Mouse (Mus musculus) hematopoietic stem cell, adult 5-6 weeks (primary cell): ENCODE measurements at regions not wholly inside any gene's neighbourhood (a gene's known extent, or its start where the extent isn't known, plus 50 kb on each side); places are given as distances from the start of the nearest gene placed in this dataset.

Experiments used
- ATAC-seq, 2 experiments: fragments of 125-278 bp in 1 of 2; replicated peaks in 1 of 2; 2 replicates each; pipeline ENCODE4 v1.8.0; 2016 to 2017; ENCODE audit warnings: inconsistent platforms in 2 of 2, mild to moderate bottlenecking in 2 of 2, moderate number of reproducible peaks in 2 of 2, low read depth in 1 of 2, moderate TSS enrichment in 1 of 2; ENCODE audit not compliant: low FRiP score in 2 of 2, poor library complexity in 2 of 2, severe bottlenecking in 2 of 2, insufficient read depth in 1 of 2, low TSS enrichment in 1 of 2

DNA sequence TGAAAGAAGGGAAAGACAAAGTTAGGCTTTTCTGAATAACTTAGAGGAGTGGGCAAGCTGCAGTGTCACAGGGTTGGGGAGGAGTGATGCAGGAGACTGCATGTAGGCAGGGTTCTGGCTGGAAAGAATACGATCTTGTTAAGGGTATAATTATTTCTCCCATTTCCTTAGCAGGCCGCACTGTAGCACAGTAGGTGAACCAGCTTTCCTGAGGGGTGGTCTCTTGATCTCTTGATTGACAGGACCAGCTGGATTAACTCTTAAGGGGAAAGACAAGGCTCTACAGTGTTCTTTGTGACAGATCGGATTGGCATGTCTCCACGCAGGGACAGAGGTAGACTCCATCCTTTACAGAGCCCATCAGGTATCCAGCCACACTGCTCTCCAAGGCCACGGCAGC is 54.5 kb upstream of the Meis1 start:
- ATAC-seq, result no peak

DNA sequence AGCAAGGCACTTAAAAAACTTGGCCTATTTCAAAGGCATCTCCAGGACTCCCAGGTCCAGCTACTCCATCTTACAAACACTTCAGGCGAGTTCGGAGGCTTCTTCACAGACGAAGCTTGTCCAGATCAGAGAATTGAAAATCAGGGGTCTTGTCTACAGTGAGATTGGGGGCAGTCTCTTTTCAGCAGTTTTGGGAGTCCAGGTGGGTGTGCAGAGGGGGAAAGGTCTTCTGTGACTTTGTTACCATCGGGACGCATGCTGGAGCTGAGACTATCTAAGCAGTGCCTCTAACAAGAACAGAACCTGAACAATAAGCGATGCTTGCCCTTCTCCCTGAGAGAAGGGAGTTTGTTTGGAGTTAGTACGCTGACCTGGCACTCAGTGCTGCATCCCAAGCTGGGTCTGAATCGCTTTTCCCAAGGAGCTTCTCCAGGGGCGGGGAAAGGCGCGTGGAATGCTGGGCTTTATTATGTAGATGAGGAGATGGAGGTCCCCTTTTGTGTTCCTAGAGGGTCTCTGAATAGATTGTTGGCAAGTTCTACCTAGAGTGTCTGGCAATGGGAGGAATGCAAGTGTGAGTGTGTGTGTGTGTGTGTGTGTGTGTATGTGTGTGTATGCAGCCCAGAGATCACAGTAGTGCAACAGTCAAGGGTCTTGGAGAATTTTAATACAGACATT is 55.2 kb upstream of the Meis1 start:
- ATAC-seq, result no peak

DNA sequence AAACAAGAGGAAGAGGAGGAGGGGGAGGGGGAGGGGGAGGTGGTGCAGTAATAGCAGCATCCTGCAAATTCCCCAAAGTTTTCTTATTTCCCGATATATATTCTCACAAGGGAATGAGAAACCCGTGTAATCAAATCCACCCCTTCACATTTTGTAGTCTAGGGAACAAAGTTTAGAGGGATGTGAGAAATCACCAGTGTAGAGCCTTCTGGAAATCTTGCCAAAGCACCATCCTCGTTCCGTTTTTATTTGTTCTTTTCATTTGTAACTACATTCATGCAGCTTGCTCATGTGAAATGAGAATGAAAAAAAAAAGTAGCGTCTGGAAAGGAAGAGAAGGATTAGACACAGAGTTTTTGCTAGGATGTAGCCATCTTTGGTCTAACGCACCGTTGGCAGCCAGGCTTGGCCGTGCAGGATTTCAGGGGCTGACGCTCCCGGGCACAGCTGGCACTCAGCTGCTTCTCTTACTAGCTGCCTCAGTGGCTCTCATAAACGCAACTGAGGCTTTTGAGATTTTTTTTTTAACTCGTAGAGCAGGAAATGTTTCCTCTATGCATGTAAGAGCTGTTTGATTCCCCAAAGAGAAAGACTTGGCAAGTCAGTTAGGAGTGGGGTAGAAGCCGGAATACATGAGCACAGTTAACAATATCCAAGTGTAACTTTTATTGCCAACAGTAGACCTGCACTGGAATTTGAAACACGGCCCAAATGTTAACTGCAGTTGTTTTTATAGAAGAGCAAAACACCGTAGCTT is 72.5 kb upstream of the Meis1 start:
- ATAC-seq, result no peak

DNA sequence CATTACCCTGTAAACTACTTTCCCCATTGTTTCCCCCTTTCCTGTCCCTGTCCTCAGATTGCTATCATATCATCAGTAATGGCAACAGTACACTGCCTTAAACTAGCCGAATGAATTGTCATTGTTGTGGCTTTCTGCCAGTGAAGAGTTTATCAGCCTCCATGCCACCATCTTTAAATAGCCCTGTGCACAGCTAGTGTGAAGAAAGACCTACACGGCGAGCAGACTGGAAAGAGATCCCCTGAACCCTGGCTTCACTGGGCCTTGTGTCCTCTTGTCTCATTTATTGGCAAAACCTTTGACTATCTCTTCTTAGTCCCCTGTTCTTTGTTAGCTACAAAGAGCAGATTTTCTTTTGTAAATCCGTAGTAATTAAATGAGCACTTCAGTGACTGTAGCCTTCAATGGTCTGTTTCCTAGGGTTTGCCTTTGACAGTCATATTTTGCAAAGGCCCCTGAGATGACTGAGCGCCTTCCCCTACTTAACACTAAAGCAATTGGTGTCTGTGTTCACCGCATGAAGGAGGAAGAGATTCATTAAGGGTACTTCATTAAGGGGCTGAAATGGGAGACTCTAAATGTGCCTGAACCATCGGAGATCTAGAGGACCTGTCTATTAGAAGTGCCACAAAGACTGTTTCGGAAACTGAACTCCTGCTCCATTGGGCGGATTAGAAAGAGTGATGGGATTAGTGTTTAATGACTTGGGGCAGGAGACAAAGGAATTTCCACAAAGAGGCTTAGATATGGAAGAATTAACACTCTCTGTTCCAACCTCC is 74.4 kb upstream of the Meis1 start:
- ATAC-seq, result no peak

DNA sequence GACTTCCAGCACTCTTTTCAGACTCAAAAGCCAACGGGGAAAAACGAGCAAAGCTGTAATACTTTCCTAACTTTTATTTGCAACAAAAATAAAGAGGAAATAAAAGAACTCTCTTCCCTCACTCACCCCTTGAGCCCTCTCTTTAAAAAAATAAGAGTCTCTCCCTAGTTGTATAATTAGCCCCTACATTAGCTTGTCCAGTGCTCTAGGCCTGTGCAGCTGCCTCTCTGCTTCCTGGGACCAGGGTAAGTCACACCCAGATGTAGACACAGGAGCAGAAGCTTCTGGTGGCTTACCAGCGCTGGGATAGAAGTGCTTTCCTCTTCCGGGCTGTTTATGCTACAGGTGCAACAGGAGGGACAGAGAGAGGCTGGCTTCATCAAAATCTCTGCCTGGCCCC is 75.0 kb upstream of the Meis1 start:
- ATAC-seq, result no peak

DNA sequence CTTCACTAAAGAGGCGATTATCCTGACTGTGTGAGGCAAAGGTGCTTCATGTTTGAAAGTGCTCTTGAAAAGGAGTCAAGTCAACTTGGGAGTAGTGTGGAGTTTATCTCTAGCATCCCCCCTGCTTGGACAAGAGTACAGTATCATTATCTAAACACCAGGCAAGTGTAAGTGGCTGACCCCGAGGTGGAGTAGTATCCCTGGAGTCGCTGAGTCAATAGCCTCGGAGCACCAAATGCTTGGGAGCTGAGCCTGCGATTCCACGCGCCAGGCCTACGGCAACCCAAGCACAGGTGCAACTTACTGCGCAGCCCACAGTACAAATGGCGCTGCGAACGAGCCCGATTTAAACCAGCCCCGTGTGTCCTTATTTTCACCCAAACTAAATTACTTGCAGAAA is 75.4 kb upstream of the Meis1 start:
- ATAC-seq, result no peak

DNA sequence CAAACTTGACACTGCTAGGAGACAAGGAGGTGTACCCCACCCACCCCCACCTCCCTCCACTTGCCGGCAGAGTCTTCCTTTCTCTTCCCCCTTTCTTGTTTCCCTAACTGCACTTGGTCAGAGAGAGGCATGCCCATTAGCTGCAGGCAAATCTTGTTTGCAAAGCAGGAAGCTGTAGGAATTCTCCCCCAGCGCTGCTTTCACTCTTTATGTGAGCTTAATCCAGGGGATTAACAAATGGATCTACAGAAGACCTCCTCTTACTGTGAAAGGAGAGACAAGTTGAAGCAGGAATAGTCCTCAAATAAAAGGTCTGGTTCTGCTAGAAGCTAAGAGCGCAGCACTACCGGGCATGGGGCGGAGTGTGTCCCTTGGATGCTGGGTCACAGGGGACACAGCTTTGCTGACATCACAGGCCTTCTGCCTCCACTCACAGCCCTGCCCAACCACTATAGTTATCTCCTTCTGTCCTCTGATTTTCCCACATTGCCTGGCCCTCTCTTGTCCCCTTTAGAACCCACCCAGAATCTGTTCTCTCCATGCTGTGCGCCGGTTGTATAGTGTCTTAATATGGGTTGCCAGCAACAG is 84.3 kb upstream of the Meis1 start:
- ATAC-seq, result no peak

DNA sequence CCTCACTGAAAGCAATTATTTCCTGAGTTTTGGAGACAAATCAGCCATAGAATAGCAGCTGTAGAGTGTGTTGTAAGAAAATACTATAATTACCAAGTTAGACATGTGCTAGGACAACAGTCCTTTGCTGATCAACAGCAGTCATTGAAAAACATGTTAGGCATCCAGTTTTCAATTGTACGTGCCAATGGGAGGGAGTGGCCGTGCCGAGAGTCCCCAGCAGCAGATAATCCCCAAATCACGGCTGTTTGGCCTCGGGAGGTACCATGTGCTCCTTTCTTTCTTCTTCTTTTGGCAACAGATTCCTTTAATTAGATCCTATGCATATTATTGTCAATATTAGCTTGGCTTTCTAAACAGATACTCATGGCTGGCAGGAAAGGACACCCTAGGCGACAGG is 88.4 kb upstream of the Meis1 start:
- no peak for ATAC-seq

DNA sequence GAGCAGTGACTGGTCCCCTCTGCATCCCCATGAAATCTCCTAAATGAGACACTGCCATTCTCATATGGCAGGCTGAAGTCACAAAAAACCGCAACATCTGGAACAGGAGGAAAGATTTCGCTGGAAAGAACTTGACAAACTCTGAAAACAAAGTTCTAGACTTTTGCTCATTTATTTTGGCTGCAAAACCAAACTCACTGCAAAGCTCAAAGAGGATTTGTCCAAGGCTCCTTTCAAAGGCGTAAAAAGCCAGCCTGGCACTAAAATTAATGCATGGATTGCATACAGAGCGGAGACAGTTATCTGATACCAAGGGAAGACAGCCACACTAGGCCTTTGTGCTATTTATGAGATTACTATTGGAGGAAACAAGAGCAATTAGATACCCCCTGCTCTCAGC is 90.3 kb upstream of the Meis1 start:
- no peak for ATAC-seq

DNA sequence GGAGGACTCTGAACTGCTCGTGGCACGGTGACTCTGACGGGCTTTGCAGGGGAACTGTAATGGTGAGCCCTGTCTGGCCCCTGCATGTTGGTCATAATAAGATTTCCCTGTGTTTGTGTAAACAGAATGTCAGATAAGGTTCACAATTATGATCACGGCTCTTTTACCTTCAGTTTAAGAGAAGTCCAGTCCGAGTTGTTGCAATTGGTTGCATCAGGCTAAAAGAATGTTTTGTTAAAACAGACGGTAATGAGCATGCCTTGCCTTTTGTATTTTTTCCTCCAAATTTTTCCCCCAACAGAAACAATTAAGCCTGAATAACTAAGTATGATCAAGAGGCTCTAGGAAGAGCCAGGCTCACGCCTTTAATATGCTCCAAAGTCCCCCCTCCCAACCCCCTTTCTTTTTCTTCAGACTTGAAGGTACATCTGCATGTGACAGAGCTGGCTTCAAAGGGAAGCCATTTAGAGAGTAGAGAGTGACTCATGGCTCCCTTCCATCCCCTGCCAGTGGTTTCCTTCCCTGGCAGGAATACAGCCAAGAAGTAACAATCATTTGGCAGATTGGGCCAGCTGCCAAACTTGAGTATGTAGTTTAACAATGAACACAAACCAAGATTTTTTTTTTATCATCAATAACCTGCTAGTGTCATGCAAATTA is 93.3 kb upstream of the Meis1 start:
- peak; percentile 72 to 83 for ATAC-seq

DNA sequence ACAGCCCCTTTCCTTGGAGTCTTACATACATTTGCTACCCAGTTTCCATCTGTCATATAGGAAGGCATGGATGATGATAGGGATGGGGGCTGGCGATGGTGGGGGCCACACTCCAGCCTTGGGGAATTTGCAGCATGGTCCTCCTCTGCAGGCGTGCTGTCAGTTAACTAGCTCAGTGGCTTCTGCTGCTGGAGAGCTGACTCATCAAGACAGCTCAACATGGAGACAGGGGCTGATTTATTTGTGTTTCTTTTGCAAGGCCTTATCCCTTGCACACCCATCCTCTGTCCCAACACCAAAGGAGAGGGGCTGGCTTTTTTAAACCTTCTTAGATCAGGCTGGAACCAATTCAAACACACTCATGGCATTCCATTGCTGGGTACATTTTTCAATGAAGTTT is 98.3 kb upstream of the Meis1 start:
- no peak for ATAC-seq

DNA sequence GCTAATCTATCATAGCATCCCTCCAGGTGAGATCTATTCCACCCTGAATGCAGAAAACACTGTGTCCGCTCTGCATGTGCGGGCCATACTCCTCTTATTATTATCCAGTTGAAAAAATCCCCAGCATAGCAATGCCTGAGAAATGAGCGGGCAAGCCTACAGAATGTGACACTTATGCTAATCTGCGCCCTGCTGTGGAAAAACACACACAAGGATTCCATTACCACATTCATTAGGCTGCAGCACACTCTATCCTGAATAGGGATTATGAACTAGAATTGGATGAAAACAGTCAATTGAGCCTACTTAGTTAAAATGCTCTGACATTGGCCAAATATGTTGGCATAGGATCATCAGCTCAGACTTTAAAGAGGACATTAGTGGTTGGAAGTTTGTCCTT is 99.5 kb upstream of the Meis1 start:
- no peak for ATAC-seq

DNA sequence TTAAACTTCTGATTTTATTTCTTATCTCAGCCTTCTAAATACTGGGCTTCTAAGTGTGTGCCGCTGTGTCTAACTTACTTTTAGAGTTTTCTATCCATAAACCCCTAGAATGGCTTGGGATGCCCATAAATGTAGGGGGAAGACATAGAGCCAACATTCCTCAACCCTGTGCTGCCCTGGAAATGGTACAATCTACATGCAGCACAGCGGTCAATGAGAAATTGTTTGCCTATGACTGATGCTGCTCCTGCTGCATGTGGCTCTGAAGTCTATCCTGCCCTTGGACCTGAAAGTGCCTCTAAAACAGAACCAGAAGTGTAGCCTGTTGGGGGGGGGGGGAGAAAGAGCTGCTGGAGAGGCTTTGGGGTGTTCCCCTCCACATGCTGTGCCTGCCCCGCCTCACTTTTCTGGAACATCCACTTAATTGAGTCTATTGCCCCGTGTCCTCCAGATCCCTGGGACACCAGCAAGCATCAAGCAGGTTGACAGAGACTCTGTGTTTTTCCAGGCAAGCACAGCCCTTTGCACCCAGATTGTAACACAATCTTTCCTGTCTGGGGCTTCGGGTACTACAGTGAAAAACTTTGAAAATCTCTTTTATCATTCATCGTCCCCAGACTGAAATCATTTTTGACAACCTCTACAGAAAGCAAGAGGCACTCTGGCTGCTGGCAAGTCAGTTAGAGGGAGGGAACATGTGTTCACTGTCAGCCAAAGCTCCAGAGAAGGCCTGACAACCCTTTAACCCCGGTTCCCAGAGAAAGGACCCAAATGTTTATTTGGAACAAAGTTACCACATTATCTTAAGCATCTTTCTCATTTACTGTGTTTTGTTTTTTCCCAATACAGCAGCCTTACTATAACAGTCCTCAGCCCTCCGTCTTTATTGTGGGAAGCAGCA is 101.4 kb upstream of the Meis1 start:
- no peak for ATAC-seq

DNA sequence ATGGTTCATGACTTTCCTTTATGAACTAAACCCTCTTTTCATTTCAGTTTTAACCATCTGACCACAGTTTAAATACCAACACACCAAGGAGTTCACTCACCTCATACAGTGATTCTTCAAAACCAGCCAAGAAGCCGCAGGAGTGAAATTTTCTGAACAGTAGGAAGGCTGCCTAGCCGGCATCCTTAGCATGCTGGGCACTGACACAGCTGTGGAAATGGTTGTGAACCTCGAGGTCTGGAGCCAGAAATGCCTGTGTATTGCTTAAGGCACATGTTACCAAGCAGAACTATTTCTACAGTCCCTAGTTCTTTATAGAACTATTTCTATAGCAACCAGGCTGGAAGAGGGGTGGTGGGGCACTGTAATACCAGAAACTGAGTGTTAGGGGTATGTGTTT is 102.1 kb upstream of the Meis1 start:
- ATAC-seq, result no peak

DNA sequence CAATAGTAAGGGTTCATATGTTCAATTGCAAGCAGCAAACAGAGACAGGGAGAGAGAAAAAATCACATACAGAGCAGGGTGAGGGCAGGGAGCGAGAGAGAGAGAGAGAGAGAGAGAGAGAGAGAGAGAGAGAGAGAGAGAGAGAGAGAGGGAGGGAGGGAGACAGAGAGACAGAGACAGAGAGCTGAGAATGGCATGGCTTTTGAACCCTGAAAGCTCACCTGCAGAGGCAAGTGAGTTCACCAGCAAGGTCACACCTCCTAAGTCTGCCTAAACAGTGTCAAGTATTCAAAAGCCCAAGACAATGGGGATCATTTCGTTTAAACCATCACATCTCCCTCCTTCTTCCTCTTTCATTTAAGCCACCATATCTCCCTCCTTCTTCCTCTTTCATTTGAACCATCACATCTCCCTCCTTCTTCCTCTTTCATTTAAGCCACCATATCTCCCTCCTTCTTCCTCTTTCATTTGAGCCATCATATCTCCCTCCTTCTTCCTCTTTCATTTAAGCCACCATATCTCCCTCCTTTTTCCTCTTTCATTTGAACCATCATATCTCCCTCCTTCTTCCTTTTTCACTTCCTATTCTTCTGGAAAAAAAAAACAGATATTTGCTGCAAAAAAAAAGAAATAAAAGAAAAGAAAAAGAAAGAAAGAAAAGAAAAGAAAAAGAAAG is 116.7 kb upstream of the Meis1 start:
- peak; percentile 49 to 69; a peak in 3 of 4 replicates for ATAC-seq

DNA sequence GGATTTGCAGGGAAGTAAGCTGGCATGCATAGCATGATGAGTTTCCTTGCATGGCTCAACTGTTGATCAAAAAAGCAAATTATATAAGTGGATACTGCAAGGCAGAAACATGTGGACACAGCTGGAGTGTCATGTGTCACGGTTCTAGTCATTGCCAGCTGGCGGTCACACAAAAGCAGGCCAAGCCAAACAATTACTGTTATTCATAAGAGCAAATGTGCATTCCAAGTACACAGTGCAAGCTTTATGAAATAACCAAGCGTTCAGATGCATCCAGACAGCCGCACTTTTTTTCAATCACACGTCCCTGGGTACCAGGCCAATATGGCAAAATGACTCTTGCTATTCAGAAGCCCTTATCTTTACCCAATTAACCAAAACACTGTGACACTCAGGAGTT is 119.6 kb upstream of the Meis1 start:
- ATAC-seq, result no peak
